Mouse (Mus musculus) ES-E14 (cell line): ENCODE results near the gene Plcb2. TPM values are rescaled to one million over a fixed set of nuclear protein-coding genes. Genes with fewer than 3 reads are reported as not detected.

Source experiments
- DNase-seq: peaks from one replicate; pipeline ENCODE4 v3.0.0-alpha.2; 2013; ENCODE audit warnings: low read depth, low spot score
- H3K27ac ChIP-seq: 2 replicates; pipeline ENCODE4 v1.5.1; 2012; ENCODE audit warnings: low read depth, mild to moderate bottlenecking, low read length, moderate library complexity, mixed read lengths; ENCODE audit not compliant: poor library complexity, insufficient read depth, severe bottlenecking
- H3K36me3 ChIP-seq: 2 replicates; pipeline ENCODE4 v1.6.1; 2012; ENCODE audit warnings: mild to moderate bottlenecking, low read length, moderate library complexity, mixed read lengths; ENCODE audit not compliant: control insufficient read depth, poor library complexity, insufficient read depth, severe bottlenecking
- H3K4me1 ChIP-seq, 2 experiments: fragments of 150-350 bp in 1 of 2; sonication (generic) in 1 of 2; 2 replicates each; pipeline ENCODE4 v1.6.1; 2012; ENCODE audit warnings: low read length in 2 of 2, mild to moderate bottlenecking in 1 of 2, mixed read lengths in 1 of 2; ENCODE audit not compliant: control insufficient read depth in 2 of 2, insufficient read depth in 2 of 2, poor library complexity in 1 of 2
- H3K4me3 ChIP-seq, 2 experiments: fragments of 150-350 bp in 1 of 2; sonication (generic) in 1 of 2; 2 replicates each; pipeline ENCODE4 v1.5.1; 2012; ENCODE audit warnings: low read length in 2 of 2, low read depth in 1 of 2, mild to moderate bottlenecking in 1 of 2, mixed read lengths in 1 of 2; ENCODE audit not compliant: insufficient read depth in 1 of 2, poor library complexity in 1 of 2, severe bottlenecking in 1 of 2
- H3K9ac ChIP-seq: 2 replicates; pipeline ENCODE4 v1.6.1; 2012; ENCODE audit warnings: low read depth, mild to moderate bottlenecking, low read length, mixed read lengths; ENCODE audit not compliant: poor library complexity, insufficient read depth, severe bottlenecking
- H3K9me3 ChIP-seq: fragments of 150-350 bp; sonication (generic); 2 replicates; pipeline ENCODE4 v1.6.1; 2012; ENCODE audit warnings: low read depth, mild to moderate bottlenecking, low read length; ENCODE audit not compliant: control insufficient read depth, insufficient read depth
- CHD2 ChIP-seq: IDR thresholded peaks from 2 replicates; pipeline ENCODE4 v1.6.1; 2014; ENCODE audit warnings: mild to moderate bottlenecking, low read depth, low read length, inconsistent platforms
- HCFC1 ChIP-seq: IDR thresholded peaks from 2 replicates; pipeline ENCODE4 v1.6.1; 2012; ENCODE audit warnings: low read length, inconsistent platforms, borderline replicate concordance; ENCODE audit not compliant: insufficient read depth
- MAFK ChIP-seq: IDR thresholded peaks from 2 replicates; pipeline ENCODE4 v1.6.1; 2014; ENCODE audit warnings: mild to moderate bottlenecking, low read depth, low read length, inconsistent platforms; ENCODE audit not compliant: insufficient read depth
- ZC3H11A ChIP-seq: IDR thresholded peaks from 2 replicates; pipeline ENCODE4 v1.6.1; 2012; ENCODE audit warnings: low read depth, mild to moderate bottlenecking, inconsistent platforms, low read length, borderline replicate concordance
- ZNF384 ChIP-seq: IDR thresholded peaks from 2 replicates; pipeline ENCODE4 v1.6.1; 2012; ENCODE audit warnings: low read depth, low read length, inconsistent platforms
- in situ Hi-C, 2 experiments: fragments of 600-800 bp; cut with MboI; formaldehyde crosslinking; loops; one replicate each; pipeline ENCODE4 v1.15.1; 2025; ENCODE audit warnings: low sequenced_read_pairs in 2 of 2, inconsistent platforms in 1 of 2; ENCODE audit not compliant: unreplicated experiment in 2 of 2
- total RNA-seq: library from RNA; depleted of rRNA; stranded (reverse); fragments of 300-350 nt; gene quantifications from 2 replicates; pipeline ENCODE4 v1.2.3, GENCODE M21; 2012

Gene Plcb2
- total RNA-seq, 1 experiment = 0.09 TPM

DNA sequence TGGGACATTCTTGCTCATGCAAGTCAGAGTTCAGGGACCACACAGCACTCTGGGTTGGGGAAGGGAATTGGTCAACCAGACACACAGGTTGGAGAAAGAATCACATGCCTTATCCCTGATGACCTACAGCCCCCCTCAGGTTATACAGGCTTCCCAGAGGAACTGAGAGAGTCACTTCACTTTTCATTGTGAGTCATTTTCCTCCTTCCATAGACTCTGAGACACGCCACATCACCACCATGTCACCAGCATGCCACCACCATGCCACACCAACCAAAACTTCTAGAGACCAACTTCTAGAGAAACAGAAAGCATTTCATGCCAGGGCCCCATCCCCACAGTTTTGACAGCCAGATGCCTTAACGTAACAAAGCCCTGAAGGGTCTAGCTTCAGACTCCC is 1.4 kb downstream of the Plcb2 start:
- no peak overlapping the region for H3K9ac ChIP-seq
- no peaks in the 10 kb centered on the region for H3K9me3 ChIP-seq
- no peak for DNase-seq
- in situ Hi-C loops = no loop called here
- H3K4me3 ChIP-seq = no peak overlapping the region
- H3K4me1 ChIP-seq = peaks cover 0 to 4% of the 10 kb centered on the region in 2 experiments; a peak in 1 of 4 replicates
- H3K36me3 ChIP-seq = no peaks in the 10 kb centered on the region
- H3K27ac ChIP-seq = no peak overlapping the region
- TF ChIP-seq MAFK (no peak), CHD2 (no peak), ZC3H11A (no peak), HCFC1 (no peak), ZNF384 (no peak)

- Histone ChIP-seq H3K9me3 (no peaks in the 10 kb centered on the region), H3K4me1 (peaks cover 0 to 4% of the 10 kb centered on the region in 2 experiments; a peak in 1 of 4 replicates), H3K27ac (no peak overlapping the region), H3K9ac (no peak overlapping the region), H3K36me3 (no peaks in the 10 kb centered on the region), H3K4me3 (no peak overlapping the region)
- DNase-seq = no peak
- TF ChIP-seq CHD2 (no peak), MAFK (no peak)
- in situ Hi-C loops = no loop called here
Measured at GRCm38 (mm10) chr2:118725511-118725910, 2.7 kb downstream of the Plcb2 start.

GRCm38 (mm10) chr2:118723693-118724486 is 4.3 kb downstream of the Plcb2 start:
- no peak overlapping the region for H3K27ac ChIP-seq
- H3K9me3 ChIP-seq = no peaks in the 10 kb centered on the region
- H3K36me3 ChIP-seq = no peaks in the 10 kb centered on the region
- DNase-seq = no peak
- no peak overlapping the region for H3K4me3 ChIP-seq
- in situ Hi-C loops = no loop called here
- peaks cover 0 to 4% of the 10 kb centered on the region in 2 experiments; a peak in 1 of 4 replicates for H3K4me1 ChIP-seq
- H3K9ac ChIP-seq = no peak overlapping the region
- TF ChIP-seq ZC3H11A (no peak), CHD2 (no peak), MAFK (no peak), ZNF384 (no peak), HCFC1 (no peak)

DNA sequence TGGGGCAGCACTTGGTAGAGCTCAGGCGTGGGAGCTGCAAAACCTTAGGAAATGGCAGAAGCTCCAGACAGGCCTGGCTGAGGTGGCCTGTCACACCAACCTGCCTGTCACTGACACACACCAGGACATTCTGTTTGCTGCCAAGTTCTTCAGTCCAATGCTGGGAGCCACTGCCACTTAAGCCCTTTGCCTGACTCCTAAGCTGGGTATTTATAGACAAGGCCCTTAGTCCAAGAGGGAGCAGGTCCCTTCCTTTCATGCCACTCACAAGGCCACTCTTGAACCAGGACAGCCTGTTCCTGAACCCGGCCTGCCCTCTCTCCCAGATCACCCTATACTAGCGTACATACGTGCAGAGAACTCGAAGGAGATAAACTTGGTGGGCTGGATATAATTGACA is 11.6 kb downstream of the Plcb2 start:
- Histone ChIP-seq H3K36me3 (no peaks in the 10 kb centered on the region), H3K4me3 (no peak overlapping the region), H3K9me3 (no peaks in the 10 kb centered on the region), H3K4me1 (no peaks in the 10 kb centered on the region), H3K27ac (no peak overlapping the region), H3K9ac (no peak overlapping the region)
- DNase-seq = no peak
- in situ Hi-C loops = no loop called here
- TF ChIP-seq HCFC1 (no peak), CHD2 (no peak), MAFK (no peak), ZC3H11A (no peak), ZNF384 (no peak)

DNA sequence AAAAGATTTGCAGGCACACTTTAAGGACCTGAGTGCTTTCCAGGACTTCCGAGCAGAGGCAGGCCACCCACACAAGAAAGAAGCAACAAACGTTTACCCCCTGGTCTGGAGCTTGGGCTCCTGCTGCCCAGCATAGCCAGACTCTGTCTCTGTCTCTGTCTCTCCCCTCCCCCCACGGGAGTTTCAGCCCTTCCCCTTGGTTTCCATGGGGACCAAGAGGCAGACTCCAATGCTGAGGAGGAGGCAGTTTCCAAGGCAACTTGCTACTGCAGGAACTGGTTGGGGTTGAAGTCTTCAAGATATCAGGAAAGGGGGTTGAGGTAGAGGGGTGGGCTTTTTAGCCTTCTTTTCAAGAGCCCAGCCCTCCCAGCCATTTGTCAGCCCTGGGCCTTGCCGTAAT is 14.0 kb downstream of the Plcb2 start:
- Histone ChIP-seq H3K36me3 (no peaks in the 10 kb centered on the region), H3K27ac (no peak overlapping the region), H3K9ac (no peak overlapping the region), H3K9me3 (no peaks in the 10 kb centered on the region), H3K4me3 (no peak overlapping the region), H3K4me1 (no peaks in the 10 kb centered on the region)
- TF ChIP-seq ZNF384 (no peak), ZC3H11A (no peak)
- DNase-seq = no peak
- in situ Hi-C loops = no loop called here
